Mouse (Mus musculus) left cerebral cortex, adult 18-20 months (tissue): ENCODE measurements at regions not wholly inside any gene's neighbourhood (a gene's known extent, or its start where the extent isn't known, plus 50 kb on each side); places are given as distances from the start of the nearest gene placed in this dataset.

Experiments
- DNase-seq, 2 experiments: peaks; one replicate each; pipeline ENCODE4 v3.0.0; 2021 to 2022; ENCODE audit warnings: low spot score in 2 of 2, mixed read lengths in 1 of 2

DNA sequence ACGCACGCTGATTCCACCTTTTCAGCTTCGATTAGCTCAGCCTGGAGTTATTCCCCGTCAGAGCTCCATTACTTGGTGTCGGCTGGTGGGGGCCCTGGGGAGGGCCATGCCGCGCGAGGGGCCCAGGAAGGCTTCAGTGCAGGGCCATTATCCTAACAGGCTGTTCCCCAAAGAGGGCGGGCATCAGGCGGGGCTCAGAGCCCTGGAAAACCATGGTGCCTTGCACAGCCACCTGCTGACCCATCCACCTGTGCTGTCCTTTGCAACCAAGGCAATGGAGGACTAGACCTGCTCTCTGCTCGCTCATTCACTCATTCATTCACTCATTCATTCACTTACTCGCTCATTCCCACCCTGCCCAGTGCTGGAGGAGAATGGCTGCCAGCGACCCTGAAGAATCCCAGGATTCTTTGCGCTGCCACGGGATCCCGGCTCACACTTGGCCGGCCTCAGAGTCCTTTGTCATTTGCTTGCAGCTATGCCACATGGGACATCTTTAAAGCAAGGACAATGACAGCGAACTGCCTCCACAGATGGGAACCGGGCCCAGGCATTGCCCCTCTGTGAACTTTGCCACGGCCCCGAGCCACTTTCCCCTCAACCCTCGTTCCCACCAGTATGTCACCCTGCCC lies 78.6 kb upstream of the Nkx1-1 start:
- no peak for DNase-seq

DNA sequence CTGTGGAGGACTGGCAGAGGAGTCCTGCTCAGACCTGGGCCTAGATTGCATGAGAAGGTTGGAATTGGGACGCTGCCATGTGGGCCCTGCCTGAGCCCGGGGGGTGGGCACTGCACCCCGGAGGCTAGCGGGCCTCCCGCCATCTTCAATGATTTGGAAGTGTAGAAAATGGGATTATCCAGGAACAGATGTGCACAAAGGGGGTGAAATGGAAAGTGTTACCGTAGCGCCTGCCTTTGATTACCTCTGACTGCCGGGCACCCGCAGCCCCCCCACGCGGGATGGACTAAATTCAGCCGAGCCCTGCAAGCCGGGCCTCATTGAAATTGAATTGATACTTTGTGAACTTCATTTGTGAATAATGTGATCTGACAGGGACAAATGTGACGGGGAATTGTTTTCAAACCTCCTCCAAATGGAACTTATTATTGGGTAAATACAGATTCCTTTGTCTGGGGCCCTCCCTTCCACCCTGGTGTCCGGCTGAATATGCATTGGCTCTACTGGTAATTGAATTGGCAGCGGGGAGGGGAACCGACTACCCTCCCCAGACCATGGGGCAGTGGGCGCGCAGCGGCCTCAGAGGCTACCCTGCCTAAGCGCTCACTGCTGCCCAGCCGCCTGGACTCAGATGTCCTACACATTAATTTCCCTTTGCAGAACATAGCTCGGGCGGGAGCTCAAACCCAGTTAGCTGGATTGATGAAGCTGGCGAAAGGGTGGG lies 77.9 kb upstream of the Nkx1-1 start:
- DNase-seq: no peak

DNA sequence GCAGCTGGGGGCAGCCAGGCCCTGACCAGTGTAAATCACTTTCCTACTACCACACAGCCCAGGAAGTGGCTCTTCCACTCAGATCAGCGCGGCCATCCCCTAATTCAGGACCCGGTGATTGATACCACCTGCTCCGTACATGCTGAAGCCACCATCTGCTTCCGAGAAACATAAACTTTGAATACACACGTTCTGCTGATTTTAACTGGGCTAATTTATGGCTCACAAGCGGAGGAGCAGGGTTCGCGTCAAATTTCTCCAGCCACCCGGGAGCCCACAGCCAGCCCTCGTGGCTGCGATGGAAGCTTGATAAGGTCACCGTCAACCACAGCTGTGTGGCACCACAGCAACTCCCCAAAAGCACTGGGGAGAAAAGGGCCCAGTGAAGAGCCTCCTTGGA lies 72.0 kb upstream of the Nkx1-1 start:
- DNase-seq: no peak

DNA sequence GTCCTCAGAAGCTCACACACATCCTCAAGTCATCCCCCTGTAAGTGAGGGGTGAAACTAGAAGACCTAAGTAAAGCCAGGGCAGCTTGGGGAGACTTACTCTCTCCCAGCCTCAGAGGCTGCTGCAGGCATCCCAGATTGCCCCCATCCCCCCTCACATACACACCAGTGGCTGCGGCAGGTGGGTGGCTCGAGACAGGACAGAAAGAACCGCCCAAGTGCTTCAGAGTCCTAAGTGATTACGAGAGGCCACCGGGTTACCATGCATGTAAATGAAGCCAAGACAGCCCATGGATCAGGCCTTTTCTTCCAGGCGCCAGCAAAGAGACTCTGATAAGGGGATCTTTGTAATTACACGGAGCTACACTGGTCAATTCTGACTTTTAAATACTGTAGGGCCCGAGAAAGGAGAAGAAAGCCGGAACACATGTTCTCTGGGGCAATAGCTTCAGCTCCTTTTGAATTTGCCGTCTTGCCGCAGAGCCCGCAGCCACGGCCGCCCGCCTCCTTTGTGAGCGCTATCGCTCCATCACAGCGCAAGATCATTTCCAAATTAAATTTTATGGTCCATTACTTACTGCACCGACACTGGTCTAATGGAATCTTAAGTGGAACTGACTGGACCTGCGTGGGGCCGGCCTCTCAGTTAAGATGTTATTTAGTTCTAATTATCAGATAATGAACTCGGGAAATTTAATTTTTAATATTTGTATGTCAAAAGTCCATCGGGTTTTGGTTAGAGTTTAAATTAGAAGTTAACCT lies 68.1 kb upstream of the Nkx1-1 start:
- no peak for DNase-seq

- no peak for DNase-seq
These were observed 67.4 kb upstream of the Nkx1-1 start for GRCm38 (mm10) chr5:33501211-33501610.

DNA sequence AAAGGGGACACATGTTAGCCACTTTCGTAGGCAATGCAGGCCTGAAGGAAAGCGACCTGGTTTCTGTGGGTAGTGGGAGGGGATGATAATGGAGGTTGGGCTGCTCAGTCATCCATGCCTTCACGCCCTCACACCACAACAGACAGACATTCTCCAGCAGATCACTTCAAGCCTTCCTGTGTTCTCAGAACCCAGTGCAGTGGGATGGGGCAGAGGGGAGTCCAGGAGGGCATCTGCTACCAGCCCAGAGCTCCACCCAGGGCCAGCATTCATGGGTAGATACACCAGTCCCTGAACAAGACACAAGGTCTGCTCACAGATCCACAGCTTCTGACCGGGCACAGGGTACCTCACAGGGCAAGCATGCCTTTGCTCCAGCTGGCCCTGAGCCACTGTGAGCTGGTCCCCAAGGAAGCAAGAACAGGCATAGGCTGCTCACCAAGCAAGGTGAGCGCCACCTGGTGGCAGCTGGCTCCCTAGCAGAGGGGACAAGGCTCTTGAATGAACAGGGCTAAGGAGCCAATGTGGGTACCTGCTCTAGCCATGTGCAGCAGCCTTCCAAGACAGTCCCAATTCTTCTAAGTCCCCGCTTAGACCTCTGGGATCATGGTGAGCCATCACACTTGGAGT lies 62.2 kb upstream of the Nkx1-1 start:
- DNase-seq: peak; percentile 79 to 82

DNA sequence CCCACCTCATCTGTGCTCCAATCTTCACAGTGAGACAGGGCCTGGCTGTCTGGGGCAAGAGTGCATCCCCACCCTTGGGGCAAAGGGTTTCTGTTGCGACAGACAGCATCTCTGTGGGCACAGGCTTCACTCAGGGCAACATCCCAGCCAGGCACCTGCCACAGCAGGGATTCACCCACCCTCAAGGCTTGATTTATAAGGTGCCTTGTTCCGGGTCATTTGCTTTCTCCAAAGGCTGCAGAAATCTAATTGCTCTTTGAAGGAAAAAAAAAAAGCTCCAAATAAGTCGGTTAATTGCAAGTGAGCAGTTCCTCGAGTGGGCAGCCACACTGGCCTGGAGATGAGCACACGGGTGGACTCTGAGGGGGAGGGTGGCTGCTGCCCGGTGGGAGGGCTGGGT lies 61.5 kb upstream of the Nkx1-1 start:
- DNase-seq: no peak

- DNase-seq: no peak
These were observed 59.0 kb upstream of the Nkx1-1 start for GRCm38 (mm10) chr5:33492604-33493315.

DNA sequence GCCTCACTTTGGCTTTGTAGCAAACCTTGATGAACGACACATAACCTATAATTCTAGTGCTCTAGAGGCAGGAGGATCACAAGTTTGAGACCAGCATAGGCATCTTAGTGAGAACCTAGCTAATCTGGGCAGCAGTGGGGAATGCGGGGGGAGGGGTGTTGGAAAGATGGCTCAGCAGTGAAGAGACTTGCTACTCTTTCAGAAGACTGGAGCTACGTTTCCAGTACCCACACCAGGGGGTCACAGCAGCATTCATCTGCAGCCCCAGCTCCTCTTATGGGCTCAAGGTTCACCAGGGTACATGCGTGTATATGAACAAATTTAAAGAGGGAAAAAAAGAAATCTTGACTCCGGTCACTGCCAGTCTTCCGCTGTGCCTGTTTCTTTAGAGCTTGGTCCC lies 55.5 kb upstream of the Nkx1-1 start:
- no peak for DNase-seq

DNA sequence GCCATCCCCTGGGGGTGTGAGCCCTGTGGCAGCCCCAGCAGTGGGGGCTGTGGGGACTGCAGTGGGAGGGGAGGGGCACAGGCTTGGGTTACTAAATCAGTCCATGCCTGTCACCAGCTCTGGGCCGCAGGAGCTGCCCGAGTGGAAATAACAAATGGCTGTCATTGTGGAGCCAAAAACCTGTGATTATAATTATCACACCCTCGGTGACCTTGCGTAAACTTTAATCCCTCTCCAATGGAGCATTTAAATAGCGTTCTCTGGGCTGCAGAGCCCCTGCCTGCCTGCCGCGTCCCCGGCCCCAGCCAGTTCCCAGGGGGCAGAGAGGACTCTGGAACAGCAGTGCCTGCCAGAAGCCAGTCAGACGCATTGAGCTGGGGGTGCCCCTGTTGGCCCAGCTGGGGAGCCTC lies 54.4 kb upstream of the Nkx1-1 start:
- no peak for DNase-seq

DNA sequence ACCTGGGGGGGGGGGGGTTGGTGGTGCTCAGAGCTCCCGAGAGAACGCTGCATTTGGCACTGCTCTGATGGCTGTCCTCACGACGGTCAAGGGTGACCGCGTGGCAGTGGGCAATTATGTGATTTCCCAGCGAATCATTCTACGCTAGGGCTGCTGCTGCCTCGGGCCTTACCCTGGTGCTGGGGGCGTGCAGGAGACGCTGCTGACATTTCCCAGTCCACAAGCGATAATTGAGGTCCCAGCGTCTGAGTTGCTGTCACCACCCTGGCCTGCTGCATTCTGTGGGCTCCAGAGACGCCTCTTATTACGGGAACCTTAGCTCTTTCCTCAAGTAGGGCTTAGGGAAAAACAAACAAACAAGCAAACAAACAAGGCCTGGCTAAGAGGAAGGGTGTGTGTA lies 52.0 kb upstream of the Nkx1-1 start:
- DNase-seq: no peak
